Mouse (Mus musculus): ENCODE measurements around the gene Slc51b. TPM values are rescaled to one million over a fixed set of nuclear protein-coding genes. Genes with fewer than 3 reads are reported as not detected.

Slc51b gene
- total RNA-seq (2021), result not detected
- long read RNA-seq, experiment 1, result 0 reads
- long read RNA-seq, experiment 2, result 0 reads

- no peak for DNase-seq
These were observed at the start of gene Slc51b for GRCm38 (mm10) chr9:65422760-65423501. TSS of gene Slc51b (minus strand) at chr9:65422955.

- no peak for DNase-seq
These were observed 44.9 kb upstream of the Slc51b start for GRCm38 (mm10) chr9:65467686-65468085.

- DNase-seq, result no peak
These were observed 42.5 kb upstream of the Slc51b start for GRCm38 (mm10) chr9:65465241-65465640.

DNA sequence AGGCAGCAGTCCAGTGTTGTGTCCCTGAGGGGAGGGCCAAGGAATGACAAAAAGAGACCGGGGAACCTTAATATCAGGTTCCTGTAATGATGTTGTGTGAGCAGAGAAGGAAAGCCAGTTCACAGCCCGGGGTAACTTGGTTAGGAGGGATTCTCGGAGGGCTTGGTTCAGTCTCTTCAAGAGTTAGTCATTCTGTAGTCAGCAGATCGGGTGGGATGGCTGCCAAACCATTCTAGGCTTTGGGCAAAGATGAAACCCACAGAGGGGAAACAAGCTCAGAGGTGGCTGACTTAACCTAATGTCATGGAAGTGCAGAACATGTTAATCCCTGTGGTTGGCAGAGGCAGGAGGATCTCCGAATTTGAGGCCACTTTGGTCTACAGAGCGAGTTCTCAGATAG lies 41.4 kb upstream of the Slc51b start:
- DNase-seq, result peak; percentile 34 to 52

DNA sequence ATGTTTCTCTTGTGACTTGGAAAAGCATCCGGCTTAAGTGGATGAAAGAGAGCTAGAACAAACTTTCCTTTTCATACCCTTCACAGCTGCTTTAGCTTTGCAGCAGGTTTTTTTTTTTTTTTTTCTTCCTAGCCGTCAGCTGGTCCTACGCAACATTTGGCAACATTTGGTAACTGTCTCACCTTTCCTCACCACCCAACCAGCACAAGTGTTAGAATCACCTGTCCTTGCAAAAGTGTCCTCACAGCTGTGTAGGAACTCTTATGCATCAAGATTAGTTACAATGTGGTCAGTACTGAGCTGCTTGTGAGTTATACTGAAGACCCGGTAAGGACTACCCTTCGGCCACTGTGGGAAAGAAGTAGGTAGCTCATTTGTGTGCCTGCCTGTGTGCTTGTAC lies 39.8 kb upstream of the Slc51b start:
- no peak for DNase-seq

DNA sequence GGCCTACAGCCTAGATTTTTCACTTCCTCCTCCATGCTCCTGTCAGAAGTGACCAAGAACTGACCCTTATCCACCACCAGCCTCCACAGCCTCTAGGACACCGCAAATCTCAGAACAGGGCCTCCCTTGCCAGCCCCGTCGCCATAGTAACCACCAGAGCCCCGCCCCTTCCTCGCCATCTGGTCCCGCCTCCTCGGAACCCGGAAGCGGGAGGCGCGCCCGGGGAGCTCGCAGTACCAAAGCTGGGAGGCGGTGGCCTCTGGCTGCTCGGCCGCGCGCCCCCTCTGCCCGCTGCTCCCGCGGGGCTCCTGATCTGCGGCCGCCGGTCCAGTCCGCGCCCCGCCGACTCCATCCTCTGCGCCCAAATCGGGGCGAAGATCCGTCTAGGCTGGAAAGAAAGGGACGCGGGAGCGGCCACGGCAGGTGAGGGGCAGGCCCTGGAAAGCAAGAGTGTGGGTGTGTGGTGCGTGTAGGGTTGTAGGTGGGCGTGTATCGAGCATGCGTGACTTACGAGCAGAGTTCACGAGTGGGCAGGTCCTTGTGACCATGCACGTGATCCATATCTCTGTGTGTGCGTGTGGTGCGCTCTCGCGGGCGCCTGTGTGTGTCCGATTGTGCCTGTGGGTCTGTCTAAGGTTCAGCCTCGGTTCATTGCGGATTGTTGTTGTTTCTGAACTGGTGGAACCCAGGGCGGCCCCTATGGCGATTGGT lies 38.1 kb upstream of the Slc51b start, which contains the start of gene Spg21:
Gene Spg21 (plus strand): TSS at position 216 of the 711 bp plus-strand sequence.
- peak; percentile 97 to 98 for DNase-seq

DNA sequence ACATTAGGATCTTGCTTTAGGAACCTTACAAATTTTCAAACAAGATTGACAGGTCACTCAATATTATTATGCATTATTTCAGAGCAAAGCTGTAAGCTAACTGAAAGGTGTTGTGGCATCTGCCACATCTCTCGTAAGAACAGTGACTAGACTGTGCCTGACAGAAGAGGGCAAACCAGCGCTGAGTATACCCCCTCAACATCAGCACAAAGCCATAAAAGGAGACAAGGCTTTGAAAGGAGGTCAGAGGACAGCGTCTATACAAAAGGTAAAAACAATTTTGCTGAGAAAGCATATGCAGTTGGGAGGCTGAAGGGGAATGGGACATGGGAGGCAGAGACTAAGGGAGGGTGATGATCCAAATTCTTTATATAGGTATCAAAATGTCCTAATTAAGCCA lies 37.4 kb upstream of the Slc51b start:
- DNase-seq, result peak in 1 of 2 experiments; percentile 12

- no peak for DNase-seq
These were observed 36.2 kb upstream of the Slc51b start for GRCm38 (mm10) chr9:65458975-65459374.

- DNase-seq, result no peak
These were observed 25.2 kb upstream of the Slc51b start for GRCm38 (mm10) chr9:65447951-65448350.

GRCm38 (mm10) chr9:65444692-65445091 lies 21.9 kb upstream of the Slc51b start:
- DNase-seq, result no peak

- peak; percentile 94 to 97 for DNase-seq
These were observed 13.0 kb upstream of the Slc51b start, which contains the start of gene Mtfmt for GRCm38 (mm10) chr9:65435671-65436301. TSS of gene Mtfmt (plus strand) at chr9:65435782.

GRCm38 (mm10) chr9:65435211-65435610 lies 12.5 kb upstream of the Slc51b start:
- DNase-seq, result no peak

- peak in 1 of 2 experiments; percentile 44 for DNase-seq
These were observed 11.4 kb upstream of the Slc51b start for GRCm38 (mm10) chr9:65434140-65434539.

DNA sequence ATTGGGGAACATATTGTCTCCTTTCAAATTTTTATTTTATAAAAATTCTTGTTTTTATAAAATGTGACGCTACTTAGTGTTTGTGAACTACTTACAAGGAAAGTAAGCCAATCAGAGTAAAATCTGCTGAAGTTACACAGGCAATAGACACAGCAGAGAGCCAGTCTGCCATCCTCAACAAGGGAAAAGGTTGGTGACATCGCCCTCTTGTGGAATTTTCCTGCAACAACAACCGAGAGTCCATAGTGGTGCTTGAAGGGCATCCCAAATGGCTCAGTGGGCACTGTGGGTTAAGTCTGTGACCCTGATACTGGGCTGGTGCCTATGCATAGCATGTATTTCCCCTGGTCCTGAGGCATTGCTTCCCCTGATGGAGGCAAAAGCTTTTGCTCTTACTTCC lies 9.5 kb upstream of the Slc51b start:
- peak; percentile 82 to 93 for DNase-seq

DNA sequence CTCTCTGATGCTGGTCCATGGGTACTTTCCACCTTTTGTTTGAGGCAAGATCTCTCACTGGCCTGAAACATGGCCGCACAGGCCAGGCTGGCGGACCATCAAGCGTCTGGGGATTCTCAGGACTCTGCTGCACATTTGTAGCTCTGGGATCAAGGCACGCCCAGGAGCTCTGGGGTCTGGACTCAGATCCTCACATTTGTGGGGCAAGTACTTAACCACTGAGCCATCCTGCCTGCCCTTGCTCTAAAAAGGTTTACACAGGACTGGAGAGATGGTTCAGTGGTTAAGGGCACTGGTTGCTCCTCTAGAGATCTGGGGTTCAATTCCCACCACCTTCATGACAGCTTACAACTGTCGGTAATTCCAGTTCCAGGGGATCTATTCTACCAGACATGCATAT lies 8.2 kb upstream of the Slc51b start:
- DNase-seq, result no peak

DNA sequence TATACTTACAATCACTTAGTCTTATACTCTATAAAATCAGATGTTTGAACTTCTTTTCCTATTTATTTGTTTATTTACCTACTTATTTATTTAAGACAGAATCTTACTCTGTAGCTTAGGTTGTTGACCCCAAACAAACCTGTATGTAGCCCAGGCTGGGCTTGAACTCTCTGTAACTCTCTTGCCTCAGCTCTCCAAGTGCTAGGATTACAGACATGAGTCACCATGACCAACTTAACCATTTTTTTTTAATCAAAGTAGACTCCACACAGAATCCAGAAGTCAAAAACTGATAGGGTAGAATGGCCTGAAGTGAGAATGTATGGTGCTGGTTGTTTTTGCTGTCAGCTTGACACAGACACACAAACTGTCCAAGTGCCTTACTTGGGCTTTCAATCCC lies 7.6 kb upstream of the Slc51b start:
- DNase-seq, result no peak

DNA sequence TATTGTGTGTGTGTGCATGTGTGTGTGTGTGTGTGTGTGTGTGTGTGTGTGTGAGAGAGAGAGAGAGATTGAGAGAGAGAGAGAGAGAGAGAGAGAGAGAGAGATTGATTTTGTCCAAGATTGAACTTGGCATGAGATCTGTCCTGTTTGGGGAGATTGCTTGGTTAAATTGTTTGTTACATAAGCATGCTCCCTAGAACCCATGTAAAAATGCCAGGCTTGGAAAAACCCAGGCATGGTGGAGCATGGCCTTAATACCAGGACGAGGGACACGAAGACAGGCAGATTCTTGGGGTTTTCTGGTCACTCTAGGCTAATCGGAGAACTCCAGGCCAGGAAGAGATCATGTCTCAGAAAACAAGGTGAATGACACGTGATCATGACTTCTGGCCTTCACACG lies 5.2 kb upstream of the Slc51b start:
- no peak for DNase-seq

GRCm38 (mm10) chr9:65427511-65427910 lies 4.8 kb upstream of the Slc51b start:
- no peak for DNase-seq

- no peak for DNase-seq
These were observed 1.6 kb upstream of the Slc51b start for GRCm38 (mm10) chr9:65424393-65424792.

- DNase-seq, result no peak
These were observed 3.1 kb downstream of the Slc51b start for GRCm38 (mm10) chr9:65419633-65420032.

DNA sequence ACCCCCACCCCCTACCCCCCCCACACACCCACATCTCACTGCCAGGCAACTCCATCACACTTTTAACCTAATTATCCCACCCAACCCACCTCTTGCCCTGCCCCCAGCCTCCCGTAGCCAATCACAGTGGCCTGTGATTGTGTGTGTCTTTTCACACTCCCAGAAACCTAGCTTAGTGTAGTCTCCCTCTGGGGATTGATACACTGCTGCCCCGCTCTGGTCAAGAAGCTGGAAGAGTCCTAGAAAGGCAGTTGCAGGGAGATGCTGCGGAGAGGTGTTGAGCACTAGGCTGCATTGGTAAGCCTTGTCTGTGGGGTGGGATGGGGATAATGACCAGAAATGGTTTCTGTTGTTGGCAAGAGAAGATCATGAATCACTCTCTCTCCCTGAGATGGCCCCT lies 5.0 kb downstream of the Slc51b start:
- no peak for DNase-seq

DNA sequence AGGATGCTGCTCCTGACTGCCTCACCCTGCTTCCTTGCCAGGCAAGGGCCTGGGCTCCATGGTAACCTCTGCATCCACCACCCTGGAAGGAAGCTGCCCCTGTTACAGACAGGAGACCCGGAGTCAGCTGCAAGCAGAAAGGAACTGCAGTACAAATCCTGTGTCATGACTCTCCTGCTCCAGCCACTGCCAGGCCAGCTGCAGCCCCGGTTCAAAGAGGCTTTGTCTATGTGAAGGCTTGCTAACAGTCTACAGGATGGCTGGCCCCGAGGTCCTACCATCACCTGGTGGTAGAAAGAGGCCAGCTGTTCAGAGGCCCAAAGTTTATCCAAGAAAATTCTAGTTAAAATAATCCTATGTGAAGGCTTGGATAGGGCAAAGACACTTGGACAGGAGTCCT lies 11.4 kb downstream of the Slc51b start:
- no peak for DNase-seq

- DNase-seq, result no peak
These were observed 12.4 kb downstream of the Slc51b start for GRCm38 (mm10) chr9:65410378-65410777.
